Mouse (Mus musculus): ENCODE results near the gene Slc17a8.
"Not testable (repeated sequence)": the region's sequence is repeated elsewhere in the genome, so short reads cannot be mapped to it uniquely, and the experiment has no call there.

Slc17a8 gene

GRCm38 (mm10) chr10:89621129-89621528 lies at the start of gene Slc17a8:
Gene Slc17a8, minus strand, starts transcription at chr10:89621253.
- DNase-seq, result peak; percentile 38 to 55

GRCm38 (mm10) chr10:89670371-89670770 lies 49.3 kb upstream of the Slc17a8 start:
- DNase-seq, result not testable (repeated sequence)

- DNase-seq, result no peak
These were observed 46.5 kb upstream of the Slc17a8 start for GRCm38 (mm10) chr10:89667571-89667970.

- no peak for DNase-seq
These were observed 44.6 kb upstream of the Slc17a8 start for GRCm38 (mm10) chr10:89665679-89666078.

DNA sequence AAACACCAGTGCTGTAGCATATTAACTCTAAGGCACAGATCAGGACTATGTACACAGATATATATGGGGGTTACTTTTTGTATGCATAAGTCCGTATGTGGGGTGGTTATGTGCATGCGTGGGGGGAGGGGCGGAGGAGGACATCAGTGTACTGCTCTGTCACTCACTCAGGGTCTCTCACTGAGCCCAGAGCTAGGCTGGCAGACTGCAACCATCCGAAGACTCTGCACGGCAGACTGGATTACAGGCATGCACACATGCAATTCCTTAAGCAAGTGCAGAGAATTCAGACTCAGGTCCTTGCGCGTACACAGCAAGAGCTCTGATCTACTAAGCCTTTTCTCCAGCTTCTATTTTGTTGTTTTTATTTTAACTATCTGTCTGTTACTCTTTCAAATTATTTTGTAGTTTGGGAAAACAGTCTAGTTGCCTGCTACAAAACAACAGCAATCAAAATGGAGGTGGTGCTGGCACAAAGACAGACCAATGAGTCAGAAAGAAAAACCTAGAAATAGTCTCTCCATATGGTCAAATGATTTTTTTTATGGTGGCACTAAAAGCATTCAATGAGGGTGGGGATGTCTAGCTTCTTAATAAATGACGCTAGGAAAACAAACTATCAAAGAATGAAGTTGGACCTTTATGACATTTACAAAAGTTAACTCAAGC lies 44.1 kb upstream of the Slc17a8 start:
- no peak for DNase-seq

- no peak for DNase-seq
These were observed 35.3 kb upstream of the Slc17a8 start for GRCm38 (mm10) chr10:89656366-89656765.

DNA sequence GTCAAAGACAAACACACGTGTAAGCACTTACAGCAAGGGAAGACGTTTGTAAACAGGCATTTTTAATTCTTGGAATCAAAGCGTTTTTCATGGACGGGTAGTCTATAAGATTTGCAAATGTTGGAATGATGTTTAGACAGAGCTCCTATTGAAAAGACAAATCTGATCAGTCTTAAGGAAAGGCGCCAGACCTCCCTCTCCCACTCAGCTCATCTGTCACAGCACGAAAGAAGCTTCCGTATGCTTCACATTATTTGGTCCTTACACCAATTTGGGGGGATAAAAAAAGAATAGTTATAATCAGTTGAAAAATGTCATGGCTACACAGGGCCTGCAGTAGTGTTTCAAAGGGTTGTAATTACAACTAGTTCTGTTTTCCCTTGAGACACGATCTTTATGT lies 31.9 kb upstream of the Slc17a8 start:
- no peak for DNase-seq

GRCm38 (mm10) chr10:89651691-89652090 lies 30.6 kb upstream of the Slc17a8 start:
- no peak for DNase-seq

DNA sequence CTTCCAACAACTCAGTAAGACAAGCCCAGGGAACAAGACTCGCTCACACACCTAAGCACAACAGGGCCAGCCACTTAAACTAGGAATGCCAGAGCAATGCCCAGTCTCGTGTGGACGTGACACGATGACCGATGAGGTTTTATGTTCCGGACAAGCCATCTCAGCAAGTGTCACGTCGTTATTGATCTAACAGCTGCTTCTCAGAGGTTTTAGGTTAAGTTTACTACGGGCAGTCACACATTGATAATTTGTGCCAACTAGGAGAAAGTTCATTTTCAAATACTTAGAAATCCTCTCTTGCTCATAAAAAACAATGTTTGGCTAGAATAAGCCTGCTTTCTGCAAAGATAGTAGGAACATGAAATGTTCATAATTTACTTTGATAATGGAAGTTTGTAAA lies 25.9 kb upstream of the Slc17a8 start:
- DNase-seq, result no peak

- DNase-seq, result no peak
These were observed 15.9 kb upstream of the Slc17a8 start for GRCm38 (mm10) chr10:89637001-89637400.

DNA sequence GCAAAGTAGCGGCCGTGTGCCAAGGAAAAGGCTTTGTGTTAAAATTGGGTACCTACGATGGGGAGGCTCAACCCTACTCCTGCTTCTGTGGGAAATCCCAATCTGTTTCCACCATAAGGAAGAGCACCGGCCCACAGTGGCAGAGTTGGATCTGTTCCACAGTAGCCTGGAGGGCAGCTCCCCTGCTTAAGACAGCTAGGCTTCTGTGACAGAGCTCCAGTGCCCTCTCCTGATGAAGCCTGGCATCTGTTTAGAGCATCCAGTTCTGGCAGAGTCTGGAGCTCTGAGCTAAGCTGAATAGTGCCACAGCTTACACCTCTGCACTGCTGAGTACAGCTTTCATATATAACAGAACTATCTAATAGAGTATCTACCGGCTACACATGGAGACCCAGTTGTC lies 14.0 kb upstream of the Slc17a8 start:
- no peak for DNase-seq

- DNase-seq, result no peak
These were observed 12.8 kb upstream of the Slc17a8 start for GRCm38 (mm10) chr10:89633736-89634426.

GRCm38 (mm10) chr10:89633121-89633520 lies 12.1 kb upstream of the Slc17a8 start:
- DNase-seq, result no peak

DNA sequence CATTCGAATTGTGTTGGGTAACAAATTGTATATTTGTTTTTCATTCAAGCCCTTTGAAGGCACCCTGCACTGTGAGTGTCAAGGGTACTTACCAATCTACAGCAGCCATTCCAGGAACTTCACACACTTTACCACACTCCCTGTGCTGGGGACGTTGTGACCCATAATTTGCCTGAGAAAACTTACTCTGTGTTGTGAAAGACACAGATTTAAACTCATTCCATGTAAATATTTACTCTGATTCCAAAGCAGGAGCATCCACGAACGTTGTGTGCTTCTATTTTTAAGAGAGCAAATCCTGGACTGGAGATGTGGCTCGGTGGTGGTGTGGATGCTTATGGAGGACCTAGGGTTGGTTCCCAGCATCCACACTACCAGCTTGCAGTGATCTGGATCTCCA lies 10.8 kb upstream of the Slc17a8 start:
- DNase-seq, result no peak

DNA sequence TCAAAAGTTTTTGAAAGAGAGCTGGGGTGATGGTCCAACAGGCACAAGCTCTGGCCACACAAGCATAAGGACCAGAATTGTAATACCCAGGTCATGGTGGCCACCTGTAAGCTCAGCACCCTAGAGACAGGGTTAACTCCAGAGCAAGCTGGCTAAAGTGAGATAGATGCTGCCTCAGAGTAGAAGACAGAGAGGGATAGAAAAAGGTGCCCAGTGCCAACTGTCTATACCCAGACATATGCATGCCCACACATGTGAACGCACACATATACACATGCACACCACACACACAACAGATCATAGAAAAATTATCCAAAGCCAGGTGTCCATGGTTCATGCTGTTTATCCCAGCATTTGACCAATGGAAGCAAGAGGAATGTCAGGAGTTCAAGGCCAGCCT lies 9.5 kb upstream of the Slc17a8 start:
- DNase-seq, result no peak

GRCm38 (mm10) chr10:89630052-89630451 lies 9.0 kb upstream of the Slc17a8 start:
- DNase-seq, result no peak

GRCm38 (mm10) chr10:89626714-89627113 lies 5.7 kb upstream of the Slc17a8 start:
- DNase-seq, result no peak

- DNase-seq, result no peak
These were observed 3.1 kb upstream of the Slc17a8 start for GRCm38 (mm10) chr10:89624196-89624595.

GRCm38 (mm10) chr10:89599311-89599710 lies 21.7 kb downstream of the Slc17a8 start:
- DNase-seq, result no peak

DNA sequence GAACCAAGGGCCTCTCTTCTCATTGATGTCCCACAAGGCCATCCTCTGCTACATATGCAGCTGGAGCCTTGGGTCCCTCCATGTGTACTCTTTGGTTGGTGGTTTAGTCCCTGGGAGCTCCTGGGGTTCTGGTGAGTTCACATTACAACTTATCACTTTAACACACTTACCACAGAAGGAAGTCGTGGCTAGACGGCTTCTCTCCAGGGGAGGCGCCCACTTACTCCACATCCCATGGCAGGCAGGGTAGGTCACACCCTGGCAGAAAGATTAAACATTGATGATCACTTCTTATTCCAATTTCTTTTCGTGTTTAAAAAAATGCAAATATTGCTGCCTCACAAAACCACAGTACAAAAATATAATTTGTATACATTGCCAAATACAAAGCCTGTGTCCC lies 23.8 kb downstream of the Slc17a8 start:
- DNase-seq, result no peak

DNA sequence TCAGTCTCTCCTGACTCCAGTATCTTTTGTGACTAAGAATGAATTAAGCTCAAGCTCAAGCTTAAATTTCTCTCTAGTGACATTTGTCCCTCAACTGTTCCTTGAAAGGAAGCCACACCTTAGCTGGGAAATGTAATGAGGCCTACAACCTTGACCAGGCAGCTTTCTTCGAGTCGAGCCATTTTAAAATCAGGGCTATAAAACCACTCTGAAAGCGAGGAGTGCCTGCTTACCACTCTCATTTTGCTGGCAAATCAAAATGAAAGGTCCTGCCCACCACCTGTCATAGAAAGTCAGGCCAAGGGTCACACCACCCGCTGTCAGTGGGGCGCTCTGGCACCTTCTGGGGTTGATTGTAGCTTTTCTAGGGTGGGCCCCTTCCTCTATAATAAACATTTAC lies 25.1 kb downstream of the Slc17a8 start:
- DNase-seq, result no peak

DNA sequence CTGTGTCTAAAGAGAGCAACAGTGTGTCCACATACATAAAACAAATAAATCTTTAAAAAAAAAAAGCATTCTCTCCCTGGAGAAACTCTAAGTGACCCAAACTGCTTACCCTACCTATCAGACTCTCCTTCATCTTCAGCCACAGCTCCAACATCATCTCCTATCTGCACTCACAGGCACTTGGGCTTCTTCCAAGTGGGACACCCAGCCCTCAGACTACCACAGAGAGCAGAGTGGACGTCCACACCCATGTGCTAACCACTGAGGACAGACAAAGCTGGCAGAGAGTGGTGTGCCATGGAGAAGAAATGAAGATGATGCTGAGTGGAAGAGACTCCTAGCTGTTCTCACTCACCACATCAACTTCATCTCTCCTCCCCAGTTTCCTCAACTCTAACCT lies 25.5 kb downstream of the Slc17a8 start:
- DNase-seq, result no peak

GRCm38 (mm10) chr10:89594309-89594708 lies 26.7 kb downstream of the Slc17a8 start:
- DNase-seq, result no peak

GRCm38 (mm10) chr10:89592797-89593196 lies 28.3 kb downstream of the Slc17a8 start:
- DNase-seq, result no peak

GRCm38 (mm10) chr10:89589877-89590276 lies 31.2 kb downstream of the Slc17a8 start:
- DNase-seq, result no peak
